Mouse (Mus musculus) heart, embryonic 14.5 days (tissue): ENCODE results near the gene Wdr82. TPM values are rescaled to one million over a fixed set of nuclear protein-coding genes. Genes with fewer than 3 reads are reported as not detected.

Source experiments
- ATAC-seq: fragments of 200-750 bp; cut with Nextera tagmentation; 2 replicates; pipeline ENCODE4 v1.8.0; 2017; ENCODE audit warnings: low read depth, moderate TSS enrichment; ENCODE audit not compliant: insufficient number of reproducible peaks, insufficient read depth, low FRiP score
- H3K27ac ChIP-seq, 2 experiments: fragments of 200-500 bp in 1 of 2; fragments of 300-500 bp in 1 of 2; sonication (generic) in 1 of 2; replicated peaks in 1 of 2; 2 replicates each; pipeline ENCODE4 v1.5.1; 2012 to 2014; ENCODE audit warnings: low read depth in 2 of 2, low read length in 2 of 2, control low read depth in 1 of 2, mild to moderate bottlenecking in 1 of 2, mixed read lengths in 1 of 2; ENCODE audit not compliant: control insufficient read depth in 1 of 2, insufficient read depth in 1 of 2
- H3K27me3 ChIP-seq: fragments of 300-500 bp; sonication (generic); 2 replicates; pipeline ENCODE4 v1.6.1; 2014; ENCODE audit warnings: mild to moderate bottlenecking, low read length, control low read depth; ENCODE audit not compliant: control insufficient read depth, insufficient read depth
- H3K36me3 ChIP-seq: fragments of 300-500 bp; sonication (generic); 2 replicates; pipeline ENCODE4 v1.6.1; 2014; ENCODE audit warnings: mild to moderate bottlenecking, control low read depth, low read length, mixed read lengths; ENCODE audit not compliant: control insufficient read depth, insufficient read depth
- H3K4me1 ChIP-seq, 2 experiments: fragments of 200-500 bp in 1 of 2; fragments of 300-500 bp in 1 of 2; sonication (generic) in 1 of 2; 2 replicates each; pipeline ENCODE4 v1.6.1; 2012 to 2014; ENCODE audit warnings: low read length in 2 of 2, control low read depth in 1 of 2, mixed read lengths in 1 of 2; ENCODE audit not compliant: control insufficient read depth in 2 of 2, insufficient read depth in 2 of 2
- H3K4me2 ChIP-seq: fragments of 300-500 bp; sonication (generic); 2 replicates; pipeline ENCODE4 v1.6.1; 2014; ENCODE audit warnings: mild to moderate bottlenecking, low read length
- H3K4me3 ChIP-seq, 2 experiments: fragments of 200-500 bp in 1 of 2; fragments of 300-500 bp in 1 of 2; sonication (generic) in 1 of 2; 2 replicates each; pipeline ENCODE4 v1.5.1; 2012 to 2014; ENCODE audit warnings: low read length in 2 of 2, mild to moderate bottlenecking in 2 of 2, control low read depth in 1 of 2, low read depth in 1 of 2, moderate library complexity in 1 of 2; ENCODE audit not compliant: control insufficient read depth in 1 of 2, insufficient read depth in 1 of 2
- H3K9ac ChIP-seq: fragments of 300-500 bp; sonication (generic); 2 replicates; pipeline ENCODE4 v1.6.1; 2014; ENCODE audit warnings: mild to moderate bottlenecking, low read length
- H3K9me3 ChIP-seq: fragments of 300-500 bp; sonication (generic); 2 replicates; pipeline ENCODE4 v1.6.1; 2016; ENCODE audit warnings: low read length, control low read depth; ENCODE audit not compliant: control insufficient read depth
- WGBS: fragments of 180-500 bp; shearing (Covaris S2); extraction: QIAGEN DNeasy Blood & Tissue Kit; methylation state at CpG from one replicate; pipeline ENCODE4 v1.1.7; 2014; 5-methylcytosine and 5-hydroxymethylcytosine counted together
- polyA plus RNA-seq: library from polyadenylated mRNA; unstranded; fragments of >200 nt; fragmentation: Nextera tagmentation; extraction: Ambion mirVana; gene quantifications from 2 replicates; pipeline ENCODE4 v1.2.1, GENCODE M21; 2014

Wdr82 gene
- polyA plus RNA-seq, 1 experiment from 2014 or later = 22.6 TPM

- Histone ChIP-seq H3K36me3 (no peaks in the 10 kb centered on the region), H3K9me3 (no peaks in the 10 kb centered on the region), H3K27me3 (peaks cover 3% of the 10 kb centered on the region; the same call in 1 of the 2 replicates), H3K9ac (no peak overlapping the region), H3K4me3 (no peak overlapping the region), H3K4me2 (no peak overlapping the region), H3K4me1 (peaks cover 6 to 12% of the 10 kb centered on the region in 2 experiments; a peak in 3 of 4 replicates), H3K27ac (no peak overlapping the region)
- ATAC-seq = no peak
- WGBS = 83% methylated on average over 4 of the region's 4 CpGs
These were observed 52.3 kb downstream of the Wdr82 start for GRCm38 (mm10) chr9:106222994-106223393.

GRCm38 (mm10) chr9:106225469-106226150 is 54.9 kb downstream of the Wdr82 start:
- H3K9ac ChIP-seq = peak overlapping the region; percentile 61
- H3K36me3 ChIP-seq = no peaks in the 10 kb centered on the region
- 53% methylated on average over 24 of the region's 24 CpGs for WGBS
- H3K27ac ChIP-seq = no peak overlapping the region
- H3K4me1 ChIP-seq = peaks cover 6 to 16% of the 10 kb centered on the region in 2 experiments
- H3K9me3 ChIP-seq = no peaks in the 10 kb centered on the region
- H3K4me3 ChIP-seq = peak overlapping the region; percentile 41 to 42
- ATAC-seq = no peak
- H3K27me3 ChIP-seq = peaks cover 3% of the 10 kb centered on the region; the same call in 1 of the 2 replicates
- H3K4me2 ChIP-seq = peak overlapping the region; percentile 79

- Histone ChIP-seq H3K27me3 (peaks cover 3% of the 10 kb centered on the region; the same call in 1 of the 2 replicates), H3K36me3 (no peaks in the 10 kb centered on the region), H3K4me1 (peaks cover 6 to 16% of the 10 kb centered on the region in 2 experiments), H3K27ac (no peak overlapping the region), H3K4me3 (peak overlapping the region; percentile 41 to 42), H3K4me2 (peak overlapping the region; percentile 79), H3K9ac (peak overlapping the region; percentile 61), H3K9me3 (no peaks in the 10 kb centered on the region)
- ATAC-seq = no peak
- WGBS = 4% methylated on average over 34 of the region's 34 CpGs
These were observed 55.5 kb downstream of the Wdr82 start for GRCm38 (mm10) chr9:106226151-106226682.

- Histone ChIP-seq H3K4me3 (no peak overlapping the region), H3K27me3 (peaks cover 3% of the 10 kb centered on the region; the same call in 1 of the 2 replicates), H3K4me1 (peaks cover 6 to 16% of the 10 kb centered on the region in 2 experiments), H3K36me3 (peaks cover 7% of the 10 kb centered on the region; the same call in 1 of the 2 replicates), H3K9ac (0 out of 2 replicates have a peak overlapping the region, but pooled peaks have one; percentile 46), H3K4me2 (0 out of 2 replicates have a peak overlapping the region, but pooled peaks have one; percentile 8), H3K9me3 (no peaks in the 10 kb centered on the region), H3K27ac (peak overlapping the region in 1 of 2 experiments; percentile 19; a peak in 2 of 4 replicates)
- WGBS = 15% methylated on average over 8 of the region's 8 CpGs
- ATAC-seq = no peak
These were observed 57.2 kb downstream of the Wdr82 start for GRCm38 (mm10) chr9:106227790-106228429.

- H3K9ac ChIP-seq = no peak overlapping the region
- 78% methylated on average over 9 of the region's 9 CpGs for WGBS
- H3K27ac ChIP-seq = no peak overlapping the region; a peak in 1 of 4 replicates
These were observed 59.5 kb downstream of the Wdr82 start for GRCm38 (mm10) chr9:106230051-106230733.

GRCm38 (mm10) chr9:106230734-106231106 is 60.0 kb downstream of the Wdr82 start:
- Histone ChIP-seq H3K4me1 (peaks cover 14 to 22% of the 10 kb centered on the region in 2 experiments), H3K27ac (no peak overlapping the region; a peak in 1 of 4 replicates), H3K4me2 (no peak overlapping the region), H3K27me3 (no peaks in the 10 kb centered on the region), H3K4me3 (no peak overlapping the region), H3K9me3 (no peaks in the 10 kb centered on the region), H3K9ac (no peak overlapping the region), H3K36me3 (peaks cover 35% of the 10 kb centered on the region)
- 45% methylated on average over 3 of the region's 3 CpGs for WGBS
- ATAC-seq = no peak

More at GRCm38 (mm10) chr9:106230051-106230733, 59.5 kb downstream of the Wdr82 start:
- H3K27me3 ChIP-seq = no peaks in the 10 kb centered on the region; the same call in 1 of the 2 replicates
- no peaks in the 10 kb centered on the region for H3K9me3 ChIP-seq
- no peak overlapping the region for H3K4me3 ChIP-seq
- peaks cover 29% of the 10 kb centered on the region for H3K36me3 ChIP-seq
- no peak for ATAC-seq
- H3K4me2 ChIP-seq = no peak overlapping the region
- peaks cover 11 to 21% of the 10 kb centered on the region in 2 experiments for H3K4me1 ChIP-seq

- H3K4me2 ChIP-seq = no peak overlapping the region
- no peaks in the 10 kb centered on the region for H3K9me3 ChIP-seq
- ATAC-seq = no peak
- H3K36me3 ChIP-seq = peaks cover 40% of the 10 kb centered on the region
- no peak overlapping the region for H3K9ac ChIP-seq
- WGBS = 70% methylated on average over 7 of the region's 7 CpGs
- no peaks in the 10 kb centered on the region for H3K27me3 ChIP-seq
- no peak overlapping the region for H3K27ac ChIP-seq
- H3K4me3 ChIP-seq = no peak overlapping the region
- peaks cover 13 to 21% of the 10 kb centered on the region in 2 experiments for H3K4me1 ChIP-seq
These were observed 60.5 kb downstream of the Wdr82 start for GRCm38 (mm10) chr9:106231220-106231619.
